Mouse (Mus musculus): Measurements from ENCODE around the gene Neto2. TPM values are rescaled to one million over a fixed set of nuclear protein-coding genes. Genes with fewer than 3 reads are reported as not detected.

The Neto2 gene
- polyA plus RNA-seq, 1 experiment from 2014 or later = 7.0 TPM

- no peak overlapping the region for H3K9ac ChIP-seq
- no peak overlapping the region for H3K27ac ChIP-seq
- no peak overlapping the region for H3K4me2 ChIP-seq (replicated peaks)
- H3K36me3 ChIP-seq = no peaks in the 10 kb centered on the region
- no peaks in the 10 kb centered on the region for H3K9me3 ChIP-seq
- H3K4me1 ChIP-seq (replicated peaks) = no peaks in the 10 kb centered on the region; the same call in 1 of the 2 replicates
- H3K4me3 ChIP-seq (replicated peaks) = no peak overlapping the region
- whole genome bisulfite sequencing = 53% methylated on average over 8 of the region's 8 CpGs
- 0 out of 2 replicates have a peak, but pooled peaks have one; percentile 48 for ATAC-seq
- H3K27me3 ChIP-seq (replicated peaks) = no peaks in the 10 kb centered on the region
Observed at GRCm38 (mm10) chr8:85597413-85598191, 103.1 kb downstream of the Neto2 start.

GRCm38 (mm10) chr8:85595391-85595790 is 105.3 kb downstream of the Neto2 start:
- Histone ChIP-seq H3K36me3 (no peaks in the 10 kb centered on the region), H3K4me2 (replicated peaks) (no peak overlapping the region), H3K27me3 (replicated peaks) (no peaks in the 10 kb centered on the region), H3K27ac (no peak overlapping the region), H3K4me1 (replicated peaks) (no peaks in the 10 kb centered on the region; the same call in 1 of the 2 replicates), H3K4me3 (replicated peaks) (no peak overlapping the region), H3K9me3 (no peaks in the 10 kb centered on the region), H3K9ac (no peak overlapping the region)
- peak; percentile 68; the same call in 1 of the 2 replicates for ATAC-seq
- 20% methylated on average over 6 of the region's 6 CpGs for WGBS

- WGBS = 47% methylated on average over 3 of the region's 3 CpGs
- ATAC-seq = peak; percentile 21; the same call in 1 of the 2 replicates
- Histone ChIP-seq H3K9me3 (no peaks in the 10 kb centered on the region), H3K9ac (no peak overlapping the region), H3K27me3 (replicated peaks) (no peaks in the 10 kb centered on the region), H3K4me1 (replicated peaks) (no peaks in the 10 kb centered on the region; the same call in 1 of the 2 replicates), H3K4me3 (replicated peaks) (no peak overlapping the region), H3K36me3 (no peaks in the 10 kb centered on the region), H3K4me2 (replicated peaks) (no peak overlapping the region), H3K27ac (no peak overlapping the region)
Observed at GRCm38 (mm10) chr8:85594983-85595382, 105.7 kb downstream of the Neto2 start.

- H3K27ac ChIP-seq = no peak overlapping the region
- no peak overlapping the region for H3K9ac ChIP-seq
- H3K9me3 ChIP-seq = no peaks in the 10 kb centered on the region
- no peak overlapping the region for H3K4me2 ChIP-seq (replicated peaks)
- H3K27me3 ChIP-seq (replicated peaks) = no peaks in the 10 kb centered on the region
- WGBS = 66% methylated on average over 3 of the region's 3 CpGs
- H3K36me3 ChIP-seq = no peaks in the 10 kb centered on the region
- ATAC-seq = no peak
- no peak overlapping the region for H3K4me3 ChIP-seq (replicated peaks)
- no peaks in the 10 kb centered on the region; the same call in 1 of the 2 replicates for H3K4me1 ChIP-seq (replicated peaks)
Observed at GRCm38 (mm10) chr8:85593324-85593723, 107.4 kb downstream of the Neto2 start.

- 84% methylated on average over 1 of the region's 1 CpGs for WGBS
- no peaks in the 10 kb centered on the region for H3K9me3 ChIP-seq
Observed at GRCm38 (mm10) chr8:85591532-85591931, 109.2 kb downstream of the Neto2 start.

GRCm38 (mm10) chr8:85590258-85590657 is 110.5 kb downstream of the Neto2 start:
- ATAC-seq = no peak
- no peaks in the 10 kb centered on the region; the same call in 1 of the 2 replicates for H3K4me1 ChIP-seq (replicated peaks)
- 68% methylated on average over 1 of the region's 1 CpGs for WGBS
- H3K4me2 ChIP-seq (replicated peaks) = no peak overlapping the region
- H3K36me3 ChIP-seq = no peaks in the 10 kb centered on the region
- no peak overlapping the region for H3K4me3 ChIP-seq (replicated peaks)
- H3K27ac ChIP-seq = no peak overlapping the region
- no peaks in the 10 kb centered on the region for H3K9me3 ChIP-seq
- no peaks in the 10 kb centered on the region for H3K27me3 ChIP-seq (replicated peaks)
- H3K9ac ChIP-seq = no peak overlapping the region

More at GRCm38 (mm10) chr8:85591532-85591931, 109.2 kb downstream of the Neto2 start:
- no peak overlapping the region for H3K4me2 ChIP-seq (replicated peaks)
- H3K27ac ChIP-seq = no peak overlapping the region
- no peak overlapping the region for H3K9ac ChIP-seq
- no peaks in the 10 kb centered on the region; the same call in 1 of the 2 replicates for H3K4me1 ChIP-seq (replicated peaks)
- H3K27me3 ChIP-seq (replicated peaks) = no peaks in the 10 kb centered on the region
- no peak for ATAC-seq
- no peak overlapping the region for H3K4me3 ChIP-seq (replicated peaks)
- no peaks in the 10 kb centered on the region for H3K36me3 ChIP-seq

- WGBS = 77% methylated on average over 2 of the region's 2 CpGs
- H3K4me2 ChIP-seq (replicated peaks) = no peak overlapping the region
- no peaks in the 10 kb centered on the region for H3K36me3 ChIP-seq
- no peaks in the 10 kb centered on the region for H3K9me3 ChIP-seq
- no peak for ATAC-seq
- H3K4me3 ChIP-seq (replicated peaks) = no peak overlapping the region
- H3K9ac ChIP-seq = no peak overlapping the region
- H3K4me1 ChIP-seq (replicated peaks) = no peaks in the 10 kb centered on the region
- no peaks in the 10 kb centered on the region for H3K27me3 ChIP-seq (replicated peaks)
- H3K27ac ChIP-seq = no peak overlapping the region
Observed at GRCm38 (mm10) chr8:85588596-85588995, 112.1 kb downstream of the Neto2 start.

Other genes starting within 250 kb of the Neto2 start
- 15.3 and 17.0 TPM in 2 replicates for gene Gpt2, start 208.3 kb downstream of the Neto2 start, polyA plus RNA-seq (2015; fragmentation: Nextera tagmentation; extraction: Ambion mirVana)
- gene Dnaja2, start 145.6 kb downstream of the Neto2 start, polyA plus RNA-seq (2015; fragmentation: Nextera tagmentation; extraction: Ambion mirVana) = 144 and 158 TPM in 2 replicates
- 60.1 and 66.9 TPM in 2 replicates for gene Itfg1, start 140.0 kb upstream of the Neto2 start, polyA plus RNA-seq (2015; fragmentation: Nextera tagmentation; extraction: Ambion mirVana)
- gene Phkb, start 140.0 kb upstream of the Neto2 start, polyA plus RNA-seq (2015; fragmentation: Nextera tagmentation; extraction: Ambion mirVana) = 31.0 and 33.4 TPM in 2 replicates

Measured in intestine, embryonic 15.5 days (tissue).